ENCODE assay signal across 8 mouse cellular contexts in the genomic region with DNA sequence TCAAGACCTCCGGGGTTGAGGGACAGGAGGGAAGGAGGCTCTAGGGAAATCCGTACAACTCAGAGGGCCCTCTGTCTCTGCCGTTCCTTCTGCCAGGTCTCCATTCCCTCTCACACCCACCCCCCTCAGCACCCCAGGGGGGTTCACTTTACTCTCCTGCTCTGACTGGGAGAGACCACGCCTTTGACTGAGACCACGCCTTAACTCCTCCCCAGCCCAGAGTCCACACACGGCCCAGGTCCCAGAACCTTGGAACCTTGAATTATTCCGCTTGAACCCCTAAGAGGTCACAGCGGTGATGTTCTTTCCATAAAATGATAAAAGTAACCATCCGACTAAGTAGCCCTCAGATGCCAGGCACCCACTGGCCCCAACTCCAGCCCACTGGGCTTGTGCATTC. TPM values are rescaled to one million over a fixed set of nuclear protein-coding genes. Genes with fewer than 3 reads are reported as not detected.
DNase-seq lines count a peak whose midpoint lies in the region; ATAC-seq and TF ChIP-seq lines count a peak whose summit lies in the region.
"Had no signal": no experiment of that assay in that cellular context is flagged by ENCODE, and none has a peak within 500 bp of the region (broad histone marks: within the 10 kb centered on the region; RNA-seq: fewer than 3 reads in every experiment).

No protein-coding gene starts in this region.

- no peaks in the 10 kb centered on the region for H3K27me3 ChIP-seq in lung, embryonic 15.5 days
- H3K27me3 ChIP-seq in heart, postnatal 0 days (ENCODE audit: control insufficient read depth, insufficient read depth, low read length): no peaks in the 10 kb centered on the region
- H3K27me3 ChIP-seq in neural tube, embryonic 15.5 days (replicated peaks): 0 out of 2 replicates have a peak, but pooled peaks cover 5% of the 10 kb centered on the region

- H3K9me3 ChIP-seq in lung, embryonic 15.5 days: no peaks in the 10 kb centered on the region
- H3K9me3 ChIP-seq in heart, postnatal 0 days (replicated peaks; ENCODE audit: control insufficient read depth, low read length): no peaks in the 10 kb centered on the region
- no peaks in the 10 kb centered on the region for H3K9me3 ChIP-seq in neural tube, embryonic 15.5 days (replicated peaks)

- TF ChIP-seq EP300 in heart, postnatal 0 days (IDR thresholded peaks at IDR 0.05; ENCODE audit: low read depth): no peak

- no peak overlapping the region for H3K4me3 ChIP-seq in lung, embryonic 15.5 days
- H3K4me3 ChIP-seq in lung, adult 2 months (replicated peaks; ENCODE audit: extremely low read depth, low read depth, low read length): no peak overlapping the region
- no peak overlapping the region for H3K4me3 ChIP-seq in heart, postnatal 0 days (ENCODE audit: low read depth, low read length)
- H3K4me3 ChIP-seq in neural tube, embryonic 15.5 days (replicated peaks): no peak overlapping the region

- peak overlapping the region; percentile 35; the same call in 1 of the 2 replicates for H3K4me2 ChIP-seq in lung, embryonic 15.5 days
- H3K4me2 ChIP-seq in heart, postnatal 0 days (ENCODE audit: low read depth, low read length): peak overlapping the region; percentile 32
- peak overlapping the region; percentile 31; the same call in 1 of the 2 replicates for H3K4me2 ChIP-seq in neural tube, embryonic 15.5 days

- no peak for TF ChIP-seq POLR2A in lung, adult 2 months (IDR thresholded peaks at IDR 0.05; ENCODE audit: borderline replicate concordance, extremely low read depth, low read depth, low read length)

- peak overlapping the region; percentile 43; the same call in 1 of the 2 replicates for H3K27ac ChIP-seq in lung, embryonic 15.5 days
- H3K27ac ChIP-seq in heart, postnatal 0 days (ENCODE audit: low read depth): no peak overlapping the region
- no peak overlapping the region for H3K27ac ChIP-seq in neural tube, embryonic 15.5 days (replicated peaks)

- 32% methylated on average over 9 of the region's 9 CpGs for WGBS in lung, embryonic 15.5 days
- whole genome bisulfite sequencing in lung, adult 2 months: 44% methylated on average over 9 of the region's 9 CpGs
- WGBS in heart, postnatal 0 days: 27% methylated on average over 9 of the region's 9 CpGs
- 25% methylated on average over 9 of the region's 9 CpGs for WGBS in neural tube, embryonic 15.5 days

- H3K36me3 ChIP-seq in lung, embryonic 15.5 days: no peaks in the 10 kb centered on the region
- H3K36me3 ChIP-seq in heart, postnatal 0 days (replicated peaks; ENCODE audit: control insufficient read depth, insufficient read depth, low read length): no peaks in the 10 kb centered on the region
- H3K36me3 ChIP-seq in neural tube, embryonic 15.5 days: no peaks in the 10 kb centered on the region

- H3K9ac ChIP-seq in lung, embryonic 15.5 days: no peak overlapping the region
- H3K9ac ChIP-seq in heart, postnatal 0 days (replicated peaks; ENCODE audit: low read depth, low read length): no peak overlapping the region
- H3K9ac ChIP-seq in neural tube, embryonic 15.5 days (replicated peaks): no peak overlapping the region

- no peak for ATAC-seq in lung, embryonic 15.5 days (ENCODE audit: borderline replicate concordance, extremely low read depth, low FRiP score, low TSS enrichment)
- ATAC-seq in heart, postnatal 0 days (ENCODE audit: insufficient read depth, low read depth): no peak
- ATAC-seq in neural tube, embryonic 15.5 days (ENCODE audit: low FRiP score): no peak
- ATAC-seq in CD4-positive, CD25-positive, alpha-beta regulatory T cell, adult 4 months: no peak

- DNase-seq in lung, adult 2 months: no peak
- no peak for DNase-seq in heart, postnatal 0 days (ENCODE audit: low spot score)
- DNase-seq in kidney, postnatal 25 days: peak; percentile 59 to 73
- no peak for DNase-seq in ovary, postnatal 10 days (ENCODE audit: low spot score)

- no peak for TF ChIP-seq CTCF in lung, adult 2 months (IDR thresholded peaks at IDR 0.05; ENCODE audit: insufficient read depth, low read length)
- no peak for TF ChIP-seq CTCF in heart, postnatal 0 days (IDR thresholded peaks at IDR 0.05; ENCODE audit: low read depth)

- peaks cover 34% of the 10 kb centered on the region for H3K4me1 ChIP-seq in lung, embryonic 15.5 days
- peaks cover 10% of the 10 kb centered on the region for H3K4me1 ChIP-seq in lung, adult 2 months (ENCODE audit: control insufficient read depth, insufficient read depth, low read length)
- peaks cover 26% of the 10 kb centered on the region for H3K4me1 ChIP-seq in heart, postnatal 0 days (ENCODE audit: control insufficient read depth, insufficient read depth)
- peaks cover 25% of the 10 kb centered on the region for H3K4me1 ChIP-seq in neural tube, embryonic 15.5 days

RNA-seq across cellular contexts. Expression of a gene that starts 58.5 kb away (rescaled TPM):
- polyA plus RNA-seq in lung, embryonic 15.5 days (2015; fragmentation: Nextera tagmentation; extraction: Ambion mirVana): 13.3 and 13.4 TPM in 2 replicates
- 33.9 and 35.0 TPM in 2 replicates for polyA plus RNA-seq in lung, adult 2 months (2012; rRNA removed)
- total RNA-seq in heart, postnatal 0 days (2014; rRNA removed; ENCODE audit: low replicate concordance): 73.6 and 100 TPM in 2 replicates
- polyA plus RNA-seq in heart, postnatal 0 days (2015; fragmentation: Nextera tagmentation; extraction: Ambion mirVana): 5.5 and 7.8 TPM in 2 replicates
- 4.5 and 9.7 TPM in 2 replicates for polyA plus RNA-seq in neural tube, embryonic 15.5 days (2015; fragmentation: Nextera tagmentation; extraction: Ambion mirVana)
- not detected for polyA plus RNA-seq in CD4-positive, CD25-positive, alpha-beta regulatory T cell, adult 4 months (2017; shearing (Covaris generic))
- total RNA-seq: hematopoietic stem cell, adult 5-6 weeks had no signal

Comparison
In these comparisons a context has a peak if more than half of its experiments do, and no peak if none do; other contexts are left out.
1. DNase-seq: peak in kidney, postnatal 25 days (2 of 2); none in lung, adult 2 months (single experiment), heart, postnatal 0 days (single experiment) and ovary, postnatal 10 days (single experiment).
2. Peak in every context shown above with its lines, with median percentiles within 50 percentile points of each other: H3K4me2 ChIP-seq.